Mouse (Mus musculus): ENCODE results near the gene Cxcl5.
"Not testable (repeated sequence)": the region's sequence is repeated elsewhere in the genome, so short reads cannot be mapped to it uniquely, and the experiment has no call there.

The Cxcl5 gene

GRCm38 (mm10) chr5:90783697-90784096, 24.5 kb downstream of the Cxcl5 start:
- intact Hi-C loops (cut with DNase I), result loop anchor here (10.0 kb wide), 1 partner anchor 111 kb away; the partner anchor contains the start of gene Cxcl1

GRCm38 (mm10) chr5:90785659-90786588, 26.8 kb downstream of the Cxcl5 start, which contains the start of gene Cxcl3:
Gene Cxcl3, plus strand, starts transcription at chr5:90786103.
- intact Hi-C loops (cut with DNase I), result loop anchor here (5.0 to 10.0 kb wide), 2 partner anchors 109 to 124 kb away; partner anchors contain the start of gene Cxcl1

- intact Hi-C loops (cut with DNase I), result loop anchor here (5.0 to 10.0 kb wide), 2 partner anchors 107 to 126 kb away; partner anchors contain the start of gene Cxcl1
Observed at GRCm38 (mm10) chr5:90788114-90788513, 29.0 kb downstream of the Cxcl5 start.

- intact Hi-C loops (cut with DNase I), result loop anchor here (5.0 to 10.0 kb wide), 2 partner anchors 105 to 127 kb away; partner anchors contain the start of gene Cxcl1
Observed at GRCm38 (mm10) chr5:90789306-90790073, 30.3 kb downstream of the Cxcl5 start.

- intact Hi-C loops (cut with DNase I), result no loop called here
Observed at GRCm38 (mm10) chr5:90790074-90790502, 30.9 kb downstream of the Cxcl5 start.

- intact Hi-C loops (cut with DNase I), result no loop called here
Observed at GRCm38 (mm10) chr5:90794195-90794625, 35.0 kb downstream of the Cxcl5 start, which contains the start of gene Cxcl15. Gene Cxcl15, plus strand, starts transcription at chr5:90794534.

- intact Hi-C loops (cut with DNase I), result not testable (repeated sequence)
Observed at GRCm38 (mm10) chr5:90795392-90795791, 36.2 kb downstream of the Cxcl5 start.

GRCm38 (mm10) chr5:90804574-90804973, 45.4 kb downstream of the Cxcl5 start:
- intact Hi-C loops (cut with DNase I), result no loop called here

- intact Hi-C loops (cut with DNase I), result no loop called here
Observed at GRCm38 (mm10) chr5:90806050-90806449, 46.9 kb downstream of the Cxcl5 start.

- intact Hi-C loops (cut with DNase I), result no loop called here
Observed at GRCm38 (mm10) chr5:90807176-90807950, 48.2 kb downstream of the Cxcl5 start.

Small RNA genes lying within 50 kb of the gene (microRNA-seq; reads per million reads assigned to microRNA genes)
- 0 reads per million in 2 experiments for gene Gm24322
